8 mouse cellular contexts compared by ENCODE assay signal in the genomic region with DNA sequence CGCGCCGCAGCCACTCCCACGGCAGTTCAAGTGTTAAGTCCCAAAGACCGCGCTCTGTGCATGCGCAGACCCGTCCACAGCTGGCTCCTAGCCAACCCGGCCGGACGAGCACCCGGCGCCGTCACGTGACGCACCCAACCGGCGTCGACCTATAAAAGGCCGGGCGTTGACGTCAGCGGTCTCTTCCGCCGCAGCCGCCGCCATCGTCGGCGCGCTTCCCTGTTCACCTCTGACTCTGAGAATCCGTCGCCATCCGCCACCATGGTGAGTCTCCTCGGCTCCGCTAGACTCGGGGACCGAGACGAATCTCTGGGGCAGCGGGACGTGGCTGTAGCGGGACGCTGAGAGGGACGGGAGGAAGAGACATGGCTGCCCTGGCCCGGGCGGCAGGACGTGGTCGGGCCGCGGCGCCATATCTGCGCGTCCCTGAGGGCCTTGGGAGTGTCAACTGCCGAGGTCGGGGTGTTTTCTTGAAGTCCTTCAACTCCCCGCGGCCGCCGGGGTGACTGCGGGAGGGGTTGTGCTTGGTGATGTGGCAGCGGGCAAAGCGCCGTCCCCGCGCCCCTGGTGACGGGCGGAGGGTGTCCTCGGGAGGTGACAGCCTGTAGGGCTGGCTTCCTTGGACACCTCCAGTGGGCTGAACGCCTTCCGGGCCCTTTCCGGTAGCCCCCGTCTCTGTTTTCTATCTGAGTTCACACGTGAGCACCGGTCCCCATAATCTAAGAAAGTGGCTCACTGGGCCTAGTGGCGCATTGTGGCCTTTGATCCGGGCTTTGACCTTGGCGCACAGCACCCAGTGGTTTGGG. TPM values are rescaled to one million over a fixed set of nuclear protein-coding genes. Genes with fewer than 3 reads are reported as not detected.
A peak's percentile ranks its signal among the peaks of the same experiment; 100 is the strongest.
DNase-seq lines count a peak whose midpoint lies in the region; ATAC-seq and TF ChIP-seq lines count a peak whose summit lies in the region.

A gene (plus strand): TSS at position 166 of the 806 bp plus-strand sequence.

- DNase-seq in c-Kit-positive CD71-positive TER-119-positive erythroid progenitor cells, embryonic 14.5 days (ENCODE audit: low spot score) = peak; percentile 97
- DNase-seq in heart, postnatal 0 days (ENCODE audit: low spot score) = peak; percentile 95
- DNase-seq in kidney, postnatal 4 days = peak; percentile 100
- DNase-seq in neural tube, embryonic 11.5 days (ENCODE audit: low spot score) = peak; percentile 99

- ATAC-seq in forebrain, embryonic 13.5 days = peak; percentile 74
- ATAC-seq in heart, postnatal 0 days (ENCODE audit: insufficient read depth, low read depth) = peak; percentile 85
- ATAC-seq in liver, embryonic 15.5 days (ENCODE audit: insufficient read depth) = peak; percentile 70
- peak; percentile 76 for ATAC-seq in neural tube, embryonic 11.5 days (ENCODE audit: insufficient read depth, low FRiP score, low TSS enrichment)
- ATAC-seq in stomach, embryonic 16.5 days (ENCODE audit: insufficient read depth, low FRiP score) = peak; percentile 87

- TF ChIP-seq POLR2A in ES-Bruce4 (IDR thresholded peaks at IDR 0.05; ENCODE audit: insufficient read depth, low read length) = no peak

- H3K27ac ChIP-seq in ES-Bruce4 (ENCODE audit: insufficient read depth, low read length) = peak within 1 kb of the TSS; percentile 49
- peak within 1 kb of the TSS; percentile 93 for H3K27ac ChIP-seq in forebrain, embryonic 13.5 days
- peak within 1 kb of the TSS; percentile 95 for H3K27ac ChIP-seq in heart, postnatal 0 days (ENCODE audit: low read depth)
- peak within 1 kb of the TSS; percentile 89 for H3K27ac ChIP-seq in liver, embryonic 15.5 days (replicated peaks)
- H3K27ac ChIP-seq in neural tube, embryonic 11.5 days (ENCODE audit: low read depth, low read length) = peak within 1 kb of the TSS; percentile 85
- H3K27ac ChIP-seq in stomach, embryonic 16.5 days (ENCODE audit: low read length) = peak within 1 kb of the TSS; percentile 91

- 0% methylated on average over 76 of the region's 77 CpGs for WGBS in forebrain, embryonic 13.5 days
- under 1% methylated on average over 77 of the region's 77 CpGs for WGBS in heart, postnatal 0 days
- under 1% methylated on average over 77 of the region's 77 CpGs for WGBS in liver, embryonic 15.5 days (ENCODE audit: insufficient replicate concordance)
- WGBS in neural tube, embryonic 11.5 days = under 1% methylated on average over 76 of the region's 77 CpGs
- under 1% methylated on average over 77 of the region's 77 CpGs for WGBS in stomach, embryonic 16.5 days

- H3K36me3 ChIP-seq in ES-Bruce4 (ENCODE audit: control insufficient read depth, insufficient read depth, low read length, poor library complexity, severe bottlenecking) = peaks cover 48% of the 10 kb centered on the region
- H3K36me3 ChIP-seq in forebrain, embryonic 13.5 days (ENCODE audit: poor library complexity, severe bottlenecking) = peaks cover 44% of the 10 kb centered on the region
- H3K36me3 ChIP-seq in heart, postnatal 0 days (replicated peaks; ENCODE audit: control insufficient read depth, insufficient read depth, low read length) = peaks cover 44% of the 10 kb centered on the region
- peaks cover 46% of the 10 kb centered on the region for H3K36me3 ChIP-seq in liver, embryonic 15.5 days (replicated peaks)
- peaks cover 38% of the 10 kb centered on the region for H3K36me3 ChIP-seq in neural tube, embryonic 11.5 days (ENCODE audit: control insufficient read depth, insufficient read depth, low read length)
- peaks cover 36% of the 10 kb centered on the region for H3K36me3 ChIP-seq in stomach, embryonic 16.5 days (ENCODE audit: control insufficient read depth, insufficient read depth, low read length)

- peak within 1 kb of the TSS; percentile 93 for H3K9ac ChIP-seq in ES-Bruce4 (ENCODE audit: low read depth, poor library complexity, severe bottlenecking)
- H3K9ac ChIP-seq in forebrain, embryonic 13.5 days = peak within 1 kb of the TSS; percentile 100
- peak within 1 kb of the TSS; percentile 96 for H3K9ac ChIP-seq in heart, postnatal 0 days (replicated peaks; ENCODE audit: low read depth, low read length)
- peak within 1 kb of the TSS; percentile 96 for H3K9ac ChIP-seq in liver, embryonic 15.5 days
- peak within 1 kb of the TSS; percentile 99 for H3K9ac ChIP-seq in neural tube, embryonic 11.5 days (ENCODE audit: low read length)
- peak within 1 kb of the TSS; percentile 99 for H3K9ac ChIP-seq in stomach, embryonic 16.5 days (ENCODE audit: low read length)

- TF ChIP-seq EP300 in ES-Bruce4 (IDR thresholded peaks at IDR 0.05; ENCODE audit: insufficient read depth, low read depth, low read length) = no peak
- peak; percentile 94 for TF ChIP-seq EP300 in heart, postnatal 0 days (IDR thresholded peaks at IDR 0.05; ENCODE audit: low read depth)

- peak within 1 kb of the TSS; percentile 70 for H3K4me3 ChIP-seq in ES-Bruce4 (ENCODE audit: low read depth, low read length)
- peak within 1 kb of the TSS; percentile 99 for H3K4me3 ChIP-seq in forebrain, embryonic 13.5 days
- H3K4me3 ChIP-seq in heart, postnatal 0 days (ENCODE audit: low read depth, low read length) = peak within 1 kb of the TSS; percentile 88
- peak within 1 kb of the TSS; percentile 90 for H3K4me3 ChIP-seq in liver, embryonic 15.5 days (replicated peaks)
- peak within 1 kb of the TSS; percentile 100 for H3K4me3 ChIP-seq in neural tube, embryonic 11.5 days (ENCODE audit: low read depth, low read length)
- peak within 1 kb of the TSS; percentile 99 for H3K4me3 ChIP-seq in stomach, embryonic 16.5 days (replicated peaks; ENCODE audit: low read length)

- H3K27me3 ChIP-seq in ES-Bruce4 (ENCODE audit: control insufficient read depth, insufficient read depth, low read length, poor library complexity, severe bottlenecking) = no peaks in the 10 kb centered on the region
- no peaks in the 10 kb centered on the region for H3K27me3 ChIP-seq in forebrain, embryonic 13.5 days
- H3K27me3 ChIP-seq in heart, postnatal 0 days (ENCODE audit: control insufficient read depth, insufficient read depth, low read length) = no peaks in the 10 kb centered on the region
- no peaks in the 10 kb centered on the region for H3K27me3 ChIP-seq in liver, embryonic 15.5 days
- no peaks in the 10 kb centered on the region for H3K27me3 ChIP-seq in neural tube, embryonic 11.5 days (ENCODE audit: control insufficient read depth, insufficient read depth, low read length)
- no peaks in the 10 kb centered on the region for H3K27me3 ChIP-seq in stomach, embryonic 16.5 days (ENCODE audit: control insufficient read depth, insufficient read depth, low read length)

- peak within 1 kb of the TSS; percentile 98 for H3K4me2 ChIP-seq in forebrain, embryonic 13.5 days
- peak within 1 kb of the TSS; percentile 89 for H3K4me2 ChIP-seq in heart, postnatal 0 days (ENCODE audit: low read depth, low read length)
- peak within 1 kb of the TSS; percentile 86 for H3K4me2 ChIP-seq in liver, embryonic 15.5 days
- peak within 1 kb of the TSS; percentile 99 for H3K4me2 ChIP-seq in neural tube, embryonic 11.5 days (ENCODE audit: low read depth)
- peak within 1 kb of the TSS; percentile 80 for H3K4me2 ChIP-seq in stomach, embryonic 16.5 days (ENCODE audit: low read depth, low read length)

- no peaks in the 10 kb centered on the region for H3K4me1 ChIP-seq in ES-Bruce4 (ENCODE audit: control insufficient read depth, insufficient read depth, low read length)
- peaks cover 59% of the 10 kb centered on the region for H3K4me1 ChIP-seq in forebrain, embryonic 13.5 days
- peaks cover 20% of the 10 kb centered on the region for H3K4me1 ChIP-seq in heart, postnatal 0 days (ENCODE audit: control insufficient read depth, insufficient read depth)
- H3K4me1 ChIP-seq in liver, embryonic 15.5 days (replicated peaks) = peaks cover 77% of the 10 kb centered on the region
- peaks cover 13% of the 10 kb centered on the region for H3K4me1 ChIP-seq in neural tube, embryonic 11.5 days (ENCODE audit: control insufficient read depth, insufficient read depth, low read length)
- peaks cover 52% of the 10 kb centered on the region for H3K4me1 ChIP-seq in stomach, embryonic 16.5 days (ENCODE audit: control insufficient read depth, insufficient read depth, low read length)

- no peaks in the 10 kb centered on the region for H3K9me3 ChIP-seq in ES-Bruce4 (replicated peaks; ENCODE audit: control insufficient read depth, insufficient read depth, low read length, poor library complexity, severe bottlenecking)
- no peaks in the 10 kb centered on the region for H3K9me3 ChIP-seq in forebrain, embryonic 13.5 days (replicated peaks)
- H3K9me3 ChIP-seq in heart, postnatal 0 days (replicated peaks; ENCODE audit: control insufficient read depth, low read length) = no peaks in the 10 kb centered on the region
- H3K9me3 ChIP-seq in liver, embryonic 15.5 days (replicated peaks) = no peaks in the 10 kb centered on the region
- H3K9me3 ChIP-seq in neural tube, embryonic 11.5 days (ENCODE audit: control insufficient read depth, low read length) = no peaks in the 10 kb centered on the region
- H3K9me3 ChIP-seq in stomach, embryonic 16.5 days (replicated peaks; ENCODE audit: control insufficient read depth, low read length) = no peaks in the 10 kb centered on the region

- TF ChIP-seq CTCF in ES-Bruce4 (IDR thresholded peaks at IDR 0.05; ENCODE audit: low read depth, low read length) = no peak
- TF ChIP-seq CTCF in heart, postnatal 0 days (IDR thresholded peaks at IDR 0.05; ENCODE audit: low read depth) = no peak

RNA-seq across cellular contexts. Expression of the gene that starts here (rescaled TPM):
- 2,442 and 2,478 TPM in 2 replicates for polyA plus RNA-seq in ES-Bruce4 (2011; ENCODE audit: insufficient read depth, insufficient read length, low read depth, missing spikeins)
- polyA plus RNA-seq in forebrain, embryonic 13.5 days (2015; fragmentation: Nextera tagmentation; extraction: Ambion mirVana) = 555 and 583 TPM in 2 replicates
- 1,828 and 2,004 TPM in 2 replicates for total RNA-seq in heart, postnatal 0 days (2014; rRNA removed; ENCODE audit: low replicate concordance)
- polyA plus RNA-seq in heart, postnatal 0 days (2015; fragmentation: Nextera tagmentation; extraction: Ambion mirVana) = 353 and 370 TPM in 2 replicates
- polyA plus RNA-seq in liver, embryonic 15.5 days (2015; fragmentation: Nextera tagmentation; extraction: Ambion mirVana) = 270 and 306 TPM in 2 replicates
- 463 and 504 TPM in 2 replicates for polyA plus RNA-seq in neural tube, embryonic 11.5 days (2014; fragmentation: Nextera tagmentation; extraction: Ambion mirVana)
- polyA plus RNA-seq in stomach, embryonic 16.5 days (2015; fragmentation: Nextera tagmentation; extraction: Ambion mirVana) = 533 and 575 TPM in 2 replicates

Comparison
In these comparisons a context has a peak if more than half of its experiments do, and no peak if none do; other contexts are left out.
1. Peak in every context shown above with its lines: DNase-seq, ATAC-seq, H3K4me3 ChIP-seq and H3K27ac ChIP-seq.